Mouse (Mus musculus) MEL (cell line): ENCODE measurements around the gene Epb41l1. TPM values are rescaled to one million over a fixed set of nuclear protein-coding genes. Genes with fewer than 3 reads are reported as not detected.

Experiments
- DNase-seq: peaks from one replicate; pipeline ENCODE4 v3.0.0; 2011; ENCODE audit warnings: low read depth, low spot score
- H3K27ac ChIP-seq: 2 replicates; pipeline ENCODE4 v1.5.1; 2012; ENCODE audit warnings: low read depth, mild to moderate bottlenecking, control low read depth, low read length, moderate library complexity; ENCODE audit not compliant: control insufficient read depth
- H3K27me3 ChIP-seq, 2 experiments: fragments of 150-350 bp in 1 of 2; sonication (generic) in 1 of 2; 2 replicates each; pipeline ENCODE4 v1.6.1; 2012; ENCODE audit warnings: low read length in 2 of 2, mild to moderate bottlenecking in 2 of 2, improper control_type of control experiment in 1 of 2, moderate library complexity in 1 of 2; ENCODE audit not compliant: insufficient read depth in 2 of 2, control insufficient read depth in 1 of 2
- H3K36me3 ChIP-seq, 2 experiments: 2 replicates each; pipeline ENCODE4 v1.6.1; 2012 to 2014; ENCODE audit warnings: low read length in 2 of 2, improper control_type of control experiment in 1 of 2, inconsistent platforms in 1 of 2, mild to moderate bottlenecking in 1 of 2; ENCODE audit not compliant: insufficient read depth in 2 of 2, control insufficient read depth in 1 of 2
- H3K4me1 ChIP-seq, 2 experiments: fragments of 150-350 bp in 1 of 2; sonication (generic) in 1 of 2; 2 replicates each; pipeline ENCODE4 v1.6.1; 2012; ENCODE audit warnings: low read length in 2 of 2, improper control_type of control experiment in 1 of 2, mild to moderate bottlenecking in 1 of 2; ENCODE audit not compliant: insufficient read depth in 2 of 2, control insufficient read depth in 1 of 2
- H3K4me3 ChIP-seq, 2 experiments: fragments of 150-350 bp in 1 of 2; sonication (generic) in 1 of 2; 2 replicates each; pipeline ENCODE4 v1.5.1; 2012; ENCODE audit warnings: low read depth in 2 of 2, low read length in 2 of 2, mild to moderate bottlenecking in 2 of 2, moderate library complexity in 2 of 2, control low read depth in 1 of 2, improper control_type of control experiment in 1 of 2; ENCODE audit not compliant: control insufficient read depth in 1 of 2, insufficient read depth in 1 of 2
- H3K79me2 ChIP-seq: 2 replicates; pipeline ENCODE4 v1.6.1; 2012; ENCODE audit warnings: mild to moderate bottlenecking, low read length, moderate library complexity; ENCODE audit not compliant: control insufficient read depth, poor library complexity, insufficient read depth
- H3K9ac ChIP-seq: 2 replicates; pipeline ENCODE4 v1.6.1; 2012; ENCODE audit warnings: low read depth, mild to moderate bottlenecking, control low read depth, low read length, moderate library complexity; ENCODE audit not compliant: control insufficient read depth, poor library complexity, severe bottlenecking
- H3K9me3 ChIP-seq: fragments of 150-350 bp; sonication (generic); replicated peaks from 2 replicates; pipeline ENCODE4 v1.6.1; 2012; ENCODE audit warnings: mild to moderate bottlenecking, low read length, improper control_type of control experiment, moderate library complexity; ENCODE audit not compliant: insufficient read depth
- BHLHE40 ChIP-seq: IDR thresholded peaks from 2 replicates; pipeline ENCODE4 v1.6.1; 2012; ENCODE audit warnings: low read depth, mild to moderate bottlenecking, inconsistent platforms, low read length, improper control_type of control experiment, borderline replicate concordance
- E2F4 ChIP-seq: IDR thresholded peaks from 2 replicates; pipeline ENCODE4 v1.6.1; 2011; ENCODE audit warnings: low read depth, low read length, improper control_type of control experiment, borderline replicate concordance
- EP300 ChIP-seq, 2 experiments: IDR thresholded peaks; 2 replicates each; pipeline ENCODE4 v1.6.1; 2011; ENCODE audit warnings: improper control_type of control experiment in 2 of 2, low read length in 2 of 2, low read depth in 1 of 2, mild to moderate bottlenecking in 1 of 2
- GABPA ChIP-seq: IDR thresholded peaks from 2 replicates; pipeline ENCODE4 v1.6.1; 2012; ENCODE audit warnings: low read depth, mild to moderate bottlenecking, inconsistent platforms, low read length, improper control_type of control experiment, moderate library complexity
- MAFK ChIP-seq: IDR thresholded peaks from 2 replicates; pipeline ENCODE4 v1.6.1; 2011; ENCODE audit warnings: low read depth, mild to moderate bottlenecking, low read length, improper control_type of control experiment, borderline replicate concordance
- MEF2A ChIP-seq: IDR thresholded peaks from 2 replicates; pipeline ENCODE4 v1.6.1; 2014; ENCODE audit warnings: low read depth, mild to moderate bottlenecking, inconsistent platforms, low read length, improper control_type of control experiment; ENCODE audit not compliant: poor library complexity, insufficient replicate concordance, severe bottlenecking; ENCODE audit errors: extremely low read depth
- MYB ChIP-seq: IDR thresholded peaks from 2 replicates; pipeline ENCODE4 v1.6.1; 2011; ENCODE audit warnings: mild to moderate bottlenecking, low read depth, low read length, improper control_type of control experiment
- MYC ChIP-seq: IDR thresholded peaks from 2 replicates; pipeline ENCODE4 v1.6.1; 2011; ENCODE audit warnings: low read depth, mild to moderate bottlenecking, low read length, improper control_type of control experiment, moderate library complexity
- NELFE ChIP-seq: IDR thresholded peaks from 2 replicates; pipeline ENCODE4 v1.6.1; 2011; ENCODE audit warnings: low read depth, low read length, improper control_type of control experiment
- NRF1 ChIP-seq: IDR thresholded peaks from 2 replicates; pipeline ENCODE4 v1.6.1; 2014; ENCODE audit warnings: low read depth, mild to moderate bottlenecking, inconsistent platforms, low read length, improper control_type of control experiment, moderate library complexity; ENCODE audit not compliant: poor library complexity, insufficient read depth, severe bottlenecking
- POLR2A ChIP-seq, 2 experiments: IDR thresholded peaks; 2 replicates each; pipeline ENCODE4 v1.6.1; 2011 to 2012; ENCODE audit warnings: low read length in 2 of 2, mild to moderate bottlenecking in 2 of 2, control low read depth in 1 of 2, improper control_type of control experiment in 1 of 2, low read depth in 1 of 2, moderate library complexity in 1 of 2; ENCODE audit not compliant: control insufficient read depth in 1 of 2, insufficient read depth in 1 of 2, poor library complexity in 1 of 2
- POLR2AphosphoS2 ChIP-seq: IDR thresholded peaks from 2 replicates; pipeline ENCODE4 v1.6.1; 2011; ENCODE audit warnings: low read length, improper control_type of control experiment
- POLR2AphosphoS5 ChIP-seq: IDR thresholded peaks from 2 replicates; pipeline ENCODE4 v1.6.1; 2012; ENCODE audit warnings: low read depth, borderline replicate concordance, mild to moderate bottlenecking, inconsistent platforms, low read length, moderate library complexity, mixed read lengths
- RAD21 ChIP-seq: IDR thresholded peaks from 2 replicates; pipeline ENCODE4 v1.6.1; 2011; ENCODE audit warnings: mild to moderate bottlenecking, low read depth, low read length, improper control_type of control experiment
- RCOR1 ChIP-seq: IDR thresholded peaks from 2 replicates; pipeline ENCODE4 v1.6.1; 2012; ENCODE audit warnings: low read depth, mild to moderate bottlenecking, inconsistent platforms, low read length, improper control_type of control experiment
- SIN3A ChIP-seq: IDR thresholded peaks from 2 replicates; pipeline ENCODE4 v1.6.1; 2012; ENCODE audit warnings: low read length, improper control_type of control experiment, inconsistent platforms
- SMC3 ChIP-seq: IDR thresholded peaks from 2 replicates; pipeline ENCODE4 v1.6.1; 2011; ENCODE audit warnings: low read depth, low read length, improper control_type of control experiment
- TAL1 ChIP-seq: IDR thresholded peaks from 2 replicates; pipeline ENCODE4 v1.6.1; 2012; ENCODE audit warnings: mild to moderate bottlenecking, inconsistent platforms, low read length, moderate library complexity, mixed read lengths
- TBP ChIP-seq: IDR thresholded peaks from 2 replicates; pipeline ENCODE4 v1.8.0; 2011; ENCODE audit warnings: low read depth, low read length, improper control_type of control experiment
- TCF12 ChIP-seq: IDR thresholded peaks from 2 replicates; pipeline ENCODE4 v1.6.1; 2014; ENCODE audit warnings: low read depth, mild to moderate bottlenecking, inconsistent platforms, low read length, improper control_type of control experiment, moderate library complexity
- UBTF ChIP-seq: IDR thresholded peaks from 2 replicates; pipeline ENCODE4 v1.6.1; 2012; ENCODE audit warnings: low read depth, mild to moderate bottlenecking, inconsistent platforms, low read length, improper control_type of control experiment, moderate library complexity, borderline replicate concordance; ENCODE audit not compliant: insufficient read depth
- USF1 ChIP-seq: IDR thresholded peaks from 2 replicates; pipeline ENCODE4 v1.6.1; 2014; ENCODE audit warnings: low read depth, mild to moderate bottlenecking, inconsistent platforms, low read length, improper control_type of control experiment, moderate library complexity
- USF2 ChIP-seq, 2 experiments: IDR thresholded peaks; 2 replicates each; pipeline ENCODE4 v1.6.1; 2011 to 2012; ENCODE audit warnings: improper control_type of control experiment in 2 of 2, low read length in 2 of 2, borderline replicate concordance in 1 of 2, inconsistent platforms in 1 of 2, low read depth in 1 of 2, mild to moderate bottlenecking in 1 of 2; ENCODE audit not compliant: insufficient read depth in 1 of 2
- ZC3H11A ChIP-seq: IDR thresholded peaks from 2 replicates; pipeline ENCODE4 v1.6.1; 2012; ENCODE audit warnings: low read depth, mild to moderate bottlenecking, inconsistent platforms, low read length, improper control_type of control experiment
- ZMIZ1 ChIP-seq: IDR thresholded peaks from 2 replicates; pipeline ENCODE4 v1.6.1; 2012; ENCODE audit warnings: low read depth, mild to moderate bottlenecking, inconsistent platforms, low read length, improper control_type of control experiment, moderate library complexity
- polyA plus RNA-seq, 2 experiments: library from polyadenylated mRNA; stranded (reverse) in 1 of 2; unstranded in 1 of 2; fragments of >175 nt in 1 of 2; fragments of >200 nt in 1 of 2; gene quantifications; 2 replicates each; pipeline versions ENCODE4 v1.2.1 to v1.2.4; 2012; ENCODE audit warnings: low replicate concordance in 2 of 2, low read depth in 1 of 2; ENCODE audit not compliant: insufficient read length in 2 of 2, insufficient read depth in 1 of 2, missing spikeins in 1 of 2
- total RNA-seq: library from RNA; depleted of rRNA; stranded (reverse); fragments of 300-350 nt; gene quantifications from 2 replicates; pipeline ENCODE4 v1.2.3, GENCODE M21; 2012

Epb41l1 gene
- total and polyA plus RNA-seq, 3 experiments: 1.5 to 7.3 TPM; not detected in 1

- Histone ChIP-seq H3K4me1 (no peaks in the 10 kb centered on the region), H3K9ac (no peak overlapping the region), H3K79me2 (no peaks in the 10 kb centered on the region), H3K27me3 (peaks cover 0 to 3% of the 10 kb centered on the region in 2 experiments; a peak in 1 of 4 replicates), H3K9me3 (no peaks in the 10 kb centered on the region), H3K36me3 (no peaks in the 10 kb centered on the region), H3K27ac (no peak overlapping the region), H3K4me3 (no peak overlapping the region)
- TF ChIP-seq POLR2AphosphoS2 (no peak), MAFK (no peak), E2F4 (no peak), NRF1 (no peak), TAL1 (no peak), ZC3H11A (no peak), EP300 (IDR thresholded peaks at IDR 0.05; ENCODE audit: low read depth in 1 of 2, low read length in 2 of 2) (no peak), BHLHE40 (no peak), TBP (no peak), MEF2A (no peak), USF2 (IDR thresholded peaks at IDR 0.05; ENCODE audit: borderline replicate concordance in 1 of 2, insufficient read depth in 1 of 2, low read depth in 1 of 2, low read length in 2 of 2) (no peak), POLR2AphosphoS5 (no peak), RAD21 (no peak), UBTF (no peak), RCOR1 (no peak), ZMIZ1 (no peak), TCF12 (no peak)
- DNase-seq: peak; percentile 9
Observed at GRCm38 (mm10) chr2:156432874-156433868, 12.5 kb downstream of the Epb41l1 start.

- H3K36me3 ChIP-seq: no peaks in the 10 kb centered on the region
- peaks cover 0 to 11% of the 10 kb centered on the region in 2 experiments; a peak in 1 of 4 replicates for H3K4me1 ChIP-seq
- no peak overlapping the region for H3K4me3 ChIP-seq
- H3K9ac ChIP-seq: no peak overlapping the region
- H3K9me3 ChIP-seq: no peaks in the 10 kb centered on the region
- H3K27me3 ChIP-seq: 0 out of 4 replicates have a peak, but pooled peaks cover 0 to 1% of the 10 kb centered on the region in 2 experiments
- H3K27ac ChIP-seq: no peak overlapping the region
- no peak for DNase-seq
- TF ChIP-seq MYB (no peak), BHLHE40 (no peak), SMC3 (no peak), MYC (no peak), NRF1 (no peak), EP300 (IDR thresholded peaks at IDR 0.05; ENCODE audit: low read depth in 1 of 2, low read length in 2 of 2) (no peak), SIN3A (no peak), TAL1 (no peak), TCF12 (no peak), GABPA (no peak), USF1 (no peak), UBTF (no peak), MAFK (no peak), POLR2A (IDR thresholded peaks at IDR 0.05; ENCODE audit: control insufficient read depth in 1 of 2, insufficient read depth in 1 of 2, low read depth in 1 of 2, low read length in 2 of 2, poor library complexity in 1 of 2) (no peak), NELFE (no peak), TBP (no peak)
- H3K79me2 ChIP-seq: no peaks in the 10 kb centered on the region
Observed at GRCm38 (mm10) chr2:156437637-156438036, 16.9 kb downstream of the Epb41l1 start.
